Mouse (Mus musculus): ENCODE data around the gene Gm10277. TPM values are rescaled to one million over a fixed set of nuclear protein-coding genes. Genes with fewer than 3 reads are reported as not detected.

Gm10277 gene
- polyA plus RNA-seq, 1 experiment from 2014 or later = 2.0 TPM

DNA sequence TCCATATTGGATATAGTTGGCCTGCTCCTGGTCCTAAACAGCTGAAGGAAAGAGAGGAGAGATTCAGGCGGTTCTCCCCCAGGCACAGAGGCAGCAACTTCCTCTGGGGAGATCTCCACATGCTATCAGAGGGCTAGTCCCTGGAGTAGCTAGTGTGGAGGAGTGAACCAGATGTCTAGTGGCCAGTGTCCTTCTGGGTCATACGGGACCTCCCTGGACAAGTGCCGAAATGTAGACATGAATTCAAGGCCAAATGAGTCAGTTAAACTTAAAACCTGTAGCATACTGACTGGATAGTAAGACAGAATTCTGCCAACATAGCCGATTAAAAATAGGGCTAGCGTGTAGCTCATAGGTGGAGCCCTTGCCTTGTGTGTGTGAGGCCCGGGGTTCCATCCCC is 19.3 kb upstream of the Gm10277 start:
- H3K36me3 ChIP-seq (ENCODE audit: control insufficient read depth, insufficient read depth, low read length) = no peaks in the 10 kb centered on the region
- H3K4me1 ChIP-seq (ENCODE audit: control insufficient read depth, insufficient read depth, low read length) = peaks cover 15% of the 10 kb centered on the region
- no peak overlapping the region for H3K4me3 ChIP-seq (ENCODE audit: low read depth, low read length)
- H3K27ac ChIP-seq (ENCODE audit: low read length) = no peak overlapping the region
- no peak overlapping the region for H3K4me2 ChIP-seq (ENCODE audit: low read length)
- WGBS = 84% methylated on average over 6 of the region's 6 CpGs
- ATAC-seq = no peak
- no peak overlapping the region for H3K9ac ChIP-seq (ENCODE audit: low read depth, low read length)
- H3K27me3 ChIP-seq (ENCODE audit: control insufficient read depth, insufficient read depth, low read depth, low read length) = no peaks in the 10 kb centered on the region
- no peaks in the 10 kb centered on the region for H3K9me3 ChIP-seq (replicated peaks; ENCODE audit: control insufficient read depth, low read length, poor library complexity, severe bottlenecking)

DNA sequence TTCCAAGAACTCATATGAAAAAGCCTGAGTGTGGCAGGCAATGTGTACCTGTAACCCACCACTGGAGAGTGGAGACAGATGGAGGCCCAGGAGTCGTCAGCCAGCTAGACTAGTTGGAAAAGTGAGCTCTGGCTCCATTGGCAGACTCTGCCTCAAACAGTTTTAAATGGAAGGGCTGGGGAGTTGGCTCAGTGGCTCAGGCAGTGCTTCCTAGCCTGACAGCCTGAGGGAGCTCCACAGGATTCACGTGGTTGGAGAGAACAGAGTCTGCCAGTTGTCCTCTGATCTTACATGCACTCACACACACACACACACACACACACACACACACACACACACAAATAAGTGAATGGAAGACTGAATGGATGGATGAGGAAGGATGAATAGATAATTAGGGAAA is 18.7 kb upstream of the Gm10277 start:
- no peaks in the 10 kb centered on the region for H3K36me3 ChIP-seq (ENCODE audit: control insufficient read depth, insufficient read depth, low read length)
- H3K4me3 ChIP-seq (ENCODE audit: low read depth, low read length) = no peak overlapping the region
- no peaks in the 10 kb centered on the region for H3K27me3 ChIP-seq (ENCODE audit: control insufficient read depth, insufficient read depth, low read depth, low read length)
- no peak overlapping the region for H3K27ac ChIP-seq (ENCODE audit: low read length)
- 9% methylated on average over 2 of the region's 2 CpGs for WGBS
- no peak overlapping the region for H3K9ac ChIP-seq (ENCODE audit: low read depth, low read length)
- H3K4me2 ChIP-seq (ENCODE audit: low read length) = no peak overlapping the region
- no peak for ATAC-seq
- no peaks in the 10 kb centered on the region for H3K9me3 ChIP-seq (replicated peaks; ENCODE audit: control insufficient read depth, low read length, poor library complexity, severe bottlenecking)
- peaks cover 15% of the 10 kb centered on the region for H3K4me1 ChIP-seq (ENCODE audit: control insufficient read depth, insufficient read depth, low read length)

DNA sequence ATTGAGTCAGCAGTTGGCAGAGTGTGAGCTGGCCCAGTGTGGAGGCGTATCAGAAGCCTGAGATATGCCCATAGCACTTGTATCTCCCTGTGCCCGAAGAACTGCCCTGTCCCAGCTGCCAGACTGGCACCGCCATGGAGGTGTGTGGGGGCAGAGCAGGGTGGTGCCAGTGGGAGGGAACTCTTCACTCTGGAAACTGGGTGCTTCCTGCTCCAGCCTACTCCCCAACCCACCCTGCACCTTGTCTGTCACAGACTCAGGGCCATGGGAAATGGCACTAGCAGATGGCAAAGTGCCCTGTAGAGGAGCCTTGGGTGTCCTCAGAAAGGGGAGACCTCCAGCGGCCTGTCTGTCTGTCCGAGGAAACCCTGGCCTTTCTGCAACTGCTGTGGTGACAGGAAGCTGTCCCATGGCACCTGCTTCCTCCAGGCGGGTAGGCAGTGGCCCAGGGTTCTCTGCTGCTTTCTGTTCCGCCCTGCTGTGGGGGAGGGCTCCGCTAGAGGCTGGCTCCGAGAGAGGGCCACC is 14.9 kb upstream of the Gm10277 start:
- no peak for ATAC-seq
- Histone ChIP-seq H3K4me2 (ENCODE audit: low read length) (no peak overlapping the region), H3K9ac (ENCODE audit: low read depth, low read length) (no peak overlapping the region), H3K9me3 (replicated peaks; ENCODE audit: control insufficient read depth, low read length, poor library complexity, severe bottlenecking) (no peaks in the 10 kb centered on the region), H3K27ac (ENCODE audit: low read length) (no peak overlapping the region), H3K4me3 (ENCODE audit: low read depth, low read length) (no peak overlapping the region), H3K36me3 (ENCODE audit: control insufficient read depth, insufficient read depth, low read length) (no peaks in the 10 kb centered on the region), H3K27me3 (ENCODE audit: control insufficient read depth, insufficient read depth, low read depth, low read length) (no peaks in the 10 kb centered on the region), H3K4me1 (ENCODE audit: control insufficient read depth, insufficient read depth, low read length) (peaks cover 2% of the 10 kb centered on the region; the same call in 1 of the 2 replicates)
- 81% methylated on average over 9 of the region's 9 CpGs for WGBS

DNA sequence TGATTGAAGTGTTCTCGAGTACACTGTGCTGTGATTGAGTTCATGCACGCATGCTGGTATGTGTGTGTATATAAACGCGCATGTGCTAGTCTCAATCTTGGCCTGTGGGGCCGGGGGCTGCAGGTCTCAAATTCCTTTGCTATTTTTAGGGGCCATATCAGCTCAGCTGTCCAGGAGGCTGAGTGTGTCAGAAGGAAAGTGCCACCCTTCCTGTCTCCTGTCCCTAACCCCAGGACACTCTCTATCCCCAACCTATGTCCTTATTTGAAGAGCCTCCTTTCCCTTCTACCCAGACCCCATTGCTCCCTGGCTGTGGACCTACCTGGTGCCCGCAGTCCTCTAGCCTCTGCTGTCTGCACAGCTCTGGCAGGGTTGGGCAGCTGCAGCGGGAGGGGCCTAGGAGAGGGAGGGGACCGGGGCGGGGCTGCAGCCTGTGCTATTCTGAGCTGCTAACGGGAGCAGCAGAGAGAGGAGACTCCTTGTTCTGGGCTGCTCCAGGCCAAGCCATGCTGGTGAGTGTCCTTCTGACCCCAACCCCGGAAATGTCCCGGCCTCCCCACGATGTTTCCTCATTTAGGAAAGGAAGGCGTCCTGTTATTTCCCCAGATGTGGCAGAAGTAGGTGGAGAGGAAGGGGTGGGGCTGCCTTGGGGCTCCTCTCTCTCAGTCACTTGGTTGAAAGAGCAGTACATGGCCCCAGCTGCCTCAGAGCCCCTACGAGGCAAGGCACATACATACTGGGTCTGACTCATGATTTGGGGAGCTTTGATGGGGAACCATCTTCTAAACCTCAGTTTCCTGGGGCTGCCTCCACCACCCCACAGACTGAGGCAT is 13.5 kb upstream of the Gm10277 start:
- H3K4me3 ChIP-seq (ENCODE audit: low read depth, low read length) = no peak overlapping the region
- 35% methylated on average over 15 of the region's 15 CpGs for WGBS
- H3K27ac ChIP-seq (ENCODE audit: low read length) = no peak overlapping the region
- peaks cover 2% of the 10 kb centered on the region; the same call in 1 of the 2 replicates for H3K4me1 ChIP-seq (ENCODE audit: control insufficient read depth, insufficient read depth, low read length)
- H3K36me3 ChIP-seq (ENCODE audit: control insufficient read depth, insufficient read depth, low read length) = no peaks in the 10 kb centered on the region
- ATAC-seq = peak; percentile 64; the same call in 1 of the 2 replicates
- H3K27me3 ChIP-seq (ENCODE audit: control insufficient read depth, insufficient read depth, low read depth, low read length) = no peaks in the 10 kb centered on the region
- no peak overlapping the region for H3K9ac ChIP-seq (ENCODE audit: low read depth, low read length)
- no peaks in the 10 kb centered on the region for H3K9me3 ChIP-seq (replicated peaks; ENCODE audit: control insufficient read depth, low read length, poor library complexity, severe bottlenecking)
- H3K4me2 ChIP-seq (ENCODE audit: low read length) = no peak overlapping the region

DNA sequence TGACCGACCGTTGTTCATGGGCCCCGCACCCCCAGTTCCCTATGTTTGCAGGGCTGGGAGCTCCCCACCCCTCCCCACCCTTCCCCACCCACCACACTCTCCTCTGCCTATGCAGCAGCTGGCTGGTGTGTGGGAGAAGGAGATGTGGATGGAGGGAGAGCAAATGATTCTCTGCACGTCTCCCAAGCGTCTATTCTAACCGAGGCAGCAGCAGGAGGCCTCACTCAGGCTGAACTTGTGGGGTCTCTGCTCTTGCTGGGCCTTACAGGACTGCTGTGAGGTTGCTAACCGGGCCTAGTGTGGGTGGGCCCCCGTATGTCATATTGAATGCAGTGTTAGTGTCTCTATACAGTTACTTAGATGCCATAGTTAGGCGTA is 12.9 kb upstream of the Gm10277 start:
- Histone ChIP-seq H3K4me2 (ENCODE audit: low read length) (no peak overlapping the region), H3K27ac (ENCODE audit: low read length) (no peak overlapping the region), H3K27me3 (ENCODE audit: control insufficient read depth, insufficient read depth, low read depth, low read length) (no peaks in the 10 kb centered on the region), H3K36me3 (ENCODE audit: control insufficient read depth, insufficient read depth, low read length) (no peaks in the 10 kb centered on the region), H3K4me1 (ENCODE audit: control insufficient read depth, insufficient read depth, low read length) (peaks cover 2% of the 10 kb centered on the region; the same call in 1 of the 2 replicates), H3K9me3 (replicated peaks; ENCODE audit: control insufficient read depth, low read length, poor library complexity, severe bottlenecking) (no peaks in the 10 kb centered on the region), H3K4me3 (ENCODE audit: low read depth, low read length) (no peak overlapping the region), H3K9ac (ENCODE audit: low read depth, low read length) (no peak overlapping the region)
- ATAC-seq = no peak
- 76% methylated on average over 9 of the region's 9 CpGs for WGBS

DNA sequence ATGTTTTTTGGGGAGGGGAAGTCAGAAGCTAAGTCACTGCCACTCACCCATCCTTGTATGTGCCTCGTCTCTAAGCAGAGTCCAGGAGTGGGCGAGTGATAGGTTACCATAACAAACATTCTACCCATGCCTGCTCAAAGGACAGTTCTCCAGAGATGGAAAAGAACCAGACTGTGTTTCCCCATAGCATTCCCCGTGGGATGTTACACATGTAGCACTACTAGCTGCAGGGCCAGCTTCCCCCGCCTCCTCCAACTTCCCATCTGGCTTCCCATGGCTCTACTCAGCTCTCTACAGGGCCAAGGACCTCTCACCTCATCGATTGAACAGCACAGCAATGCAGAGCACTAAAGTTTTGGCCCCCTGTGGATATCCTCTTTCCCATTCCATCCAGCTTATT is 7.7 kb upstream of the Gm10277 start:
- Histone ChIP-seq H3K4me1 (ENCODE audit: control insufficient read depth, insufficient read depth, low read length) (peaks cover 28% of the 10 kb centered on the region), H3K4me3 (ENCODE audit: low read depth, low read length) (no peak overlapping the region), H3K9ac (ENCODE audit: low read depth, low read length) (no peak overlapping the region), H3K27ac (ENCODE audit: low read length) (no peak overlapping the region), H3K4me2 (ENCODE audit: low read length) (no peak overlapping the region), H3K9me3 (replicated peaks; ENCODE audit: control insufficient read depth, low read length, poor library complexity, severe bottlenecking) (no peaks in the 10 kb centered on the region), H3K36me3 (ENCODE audit: control insufficient read depth, insufficient read depth, low read length) (no peaks in the 10 kb centered on the region), H3K27me3 (ENCODE audit: control insufficient read depth, insufficient read depth, low read depth, low read length) (no peaks in the 10 kb centered on the region)
- no peak for ATAC-seq
- 86% methylated on average over 5 of the region's 5 CpGs for WGBS

DNA sequence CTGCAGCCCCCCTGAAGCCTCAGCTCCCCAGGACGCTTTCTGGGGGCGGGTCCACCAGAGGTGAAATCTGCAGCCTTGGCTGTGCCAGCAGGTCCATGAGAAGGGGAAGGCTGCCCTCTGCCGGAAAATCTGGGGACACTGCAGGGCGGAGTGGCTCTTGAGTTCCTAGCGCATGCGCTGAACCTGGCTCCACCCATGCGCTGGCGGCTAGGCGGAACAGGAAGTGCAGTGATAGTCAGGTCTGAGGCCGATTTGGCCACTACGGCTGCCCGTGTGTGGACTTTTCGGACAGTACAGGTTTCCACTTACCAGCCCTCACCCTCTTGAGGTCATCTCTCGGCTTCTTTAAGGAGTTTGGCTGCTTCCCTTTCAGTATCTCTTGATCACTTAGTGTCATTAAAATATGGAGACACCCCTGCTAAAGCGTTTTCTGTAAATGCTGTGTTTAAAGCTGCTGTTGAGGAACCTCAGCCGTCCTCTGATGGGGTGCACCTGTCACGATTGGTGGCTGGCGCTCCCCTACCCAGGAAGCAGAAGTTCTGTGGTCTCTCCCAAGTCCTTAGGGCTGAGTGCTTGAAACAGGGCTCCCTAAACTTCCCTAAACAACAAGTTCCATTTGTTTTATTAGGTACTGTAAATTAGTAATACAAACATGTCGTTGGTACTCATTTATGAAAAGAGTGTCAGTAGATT is 5.8 kb upstream of the Gm10277 start:
- H3K9me3 ChIP-seq (replicated peaks; ENCODE audit: control insufficient read depth, low read length, poor library complexity, severe bottlenecking) = no peaks in the 10 kb centered on the region
- peak overlapping the region; percentile 60 for H3K27ac ChIP-seq (ENCODE audit: low read length)
- no peaks in the 10 kb centered on the region for H3K27me3 ChIP-seq (ENCODE audit: control insufficient read depth, insufficient read depth, low read depth, low read length)
- H3K4me3 ChIP-seq (ENCODE audit: low read depth, low read length) = peak overlapping the region; percentile 46
- H3K4me2 ChIP-seq (ENCODE audit: low read length) = peak overlapping the region; percentile 86
- peaks cover 28% of the 10 kb centered on the region for H3K4me1 ChIP-seq (ENCODE audit: control insufficient read depth, insufficient read depth, low read length)
- 6% methylated on average over 19 of the region's 19 CpGs for WGBS
- H3K9ac ChIP-seq (ENCODE audit: low read depth, low read length) = peak overlapping the region; percentile 66
- H3K36me3 ChIP-seq (ENCODE audit: control insufficient read depth, insufficient read depth, low read length) = no peaks in the 10 kb centered on the region
- peak; percentile 81 for ATAC-seq

DNA sequence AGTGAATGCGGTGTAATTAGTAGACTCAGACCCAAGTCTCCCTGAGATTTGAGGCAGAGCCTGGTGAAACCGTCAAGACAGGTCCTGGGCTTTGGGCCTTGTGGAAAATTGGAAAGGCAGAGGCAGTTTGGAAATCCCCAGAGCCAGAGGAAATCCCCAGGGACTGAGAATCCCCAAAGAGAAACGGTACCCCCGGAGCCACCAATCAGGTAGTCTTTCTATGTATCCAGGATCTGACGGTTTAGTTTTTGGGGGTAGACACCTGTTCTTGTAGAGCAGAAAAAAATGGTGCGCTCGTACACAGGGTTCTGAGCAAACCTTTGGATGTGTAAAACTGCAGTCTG is 5.0 kb upstream of the Gm10277 start:
- Histone ChIP-seq H3K9me3 (replicated peaks; ENCODE audit: control insufficient read depth, low read length, poor library complexity, severe bottlenecking) (no peaks in the 10 kb centered on the region), H3K27ac (ENCODE audit: low read length) (peak overlapping the region; percentile 60; the same call in 1 of the 2 replicates), H3K9ac (ENCODE audit: low read depth, low read length) (no peak overlapping the region), H3K27me3 (ENCODE audit: control insufficient read depth, insufficient read depth, low read depth, low read length) (no peaks in the 10 kb centered on the region), H3K36me3 (ENCODE audit: control insufficient read depth, insufficient read depth, low read length) (no peaks in the 10 kb centered on the region), H3K4me3 (ENCODE audit: low read depth, low read length) (no peak overlapping the region), H3K4me1 (ENCODE audit: control insufficient read depth, insufficient read depth, low read length) (peaks cover 28% of the 10 kb centered on the region), H3K4me2 (ENCODE audit: low read length) (no peak overlapping the region)
- 69% methylated on average over 7 of the region's 7 CpGs for WGBS
- ATAC-seq = no peak
